In genomic region chr2:146089157-146089692, GRCm38 (mm10) we compare ENCODE assay signal across 19 mouse cellular contexts.
DNase-seq lines count a peak whose midpoint lies in the region; ATAC-seq and TF ChIP-seq lines count a peak whose summit lies in the region.
"Had no signal": no experiment of that assay in that cellular context is flagged by ENCODE, and none has a peak within 500 bp of the region (broad histone marks: within the 10 kb centered on the region; RNA-seq: fewer than 3 reads in every experiment).

No protein-coding gene starts in this region.

- H3K27ac ChIP-seq in forebrain, embryonic 12.5 days, result 0 out of 2 replicates have a peak overlapping the region, but pooled peaks have one; percentile 8
- H3K27ac ChIP-seq in forebrain, postnatal 0 days (ENCODE audit: low read depth, low read length), result no peak overlapping the region
- H3K27ac ChIP-seq in midbrain, embryonic 11.5 days (ENCODE audit: low read depth, low read length), result no peak overlapping the region
- H3K27ac ChIP-seq in midbrain, embryonic 15.5 days, result no peak overlapping the region
- H3K27ac ChIP-seq in intestine, embryonic 16.5 days (ENCODE audit: low read length), result no peak overlapping the region
- H3K27ac ChIP-seq: embryonic facial prominence, embryonic 15.5 days; forebrain, embryonic 13.5 days; heart, embryonic 13.5 days; hindbrain, embryonic 12.5 days; hindbrain, postnatal 0 days had no signal

- no peak overlapping the region for H3K4me3 ChIP-seq in forebrain, embryonic 12.5 days (replicated peaks)
- no peak overlapping the region for H3K4me3 ChIP-seq in forebrain, postnatal 0 days (ENCODE audit: low read depth, low read length)
- no peak overlapping the region for H3K4me3 ChIP-seq in midbrain, embryonic 11.5 days (ENCODE audit: low read depth, low read length)
- H3K4me3 ChIP-seq in midbrain, embryonic 15.5 days, result no peak overlapping the region
- H3K4me3 ChIP-seq in intestine, embryonic 16.5 days (ENCODE audit: low read length), result no peak overlapping the region
- H3K4me3 ChIP-seq: embryonic facial prominence, embryonic 15.5 days; erythroblast, embryonic 14.5 days; forebrain, embryonic 13.5 days; heart, embryonic 13.5 days; hindbrain, embryonic 12.5 days had no signal

- 31% methylated on average over 6 of the region's 6 CpGs for WGBS in forebrain, embryonic 12.5 days
- WGBS in forebrain, postnatal 0 days, result 27% methylated on average over 6 of the region's 6 CpGs
- WGBS in midbrain, embryonic 11.5 days, result 25% methylated on average over 6 of the region's 6 CpGs
- WGBS in midbrain, embryonic 15.5 days, result 15% methylated on average over 6 of the region's 6 CpGs
- 29% methylated on average over 6 of the region's 6 CpGs for WGBS in intestine, embryonic 16.5 days

- peaks cover 20% of the 10 kb centered on the region for H3K4me1 ChIP-seq in forebrain, embryonic 12.5 days
- no peaks in the 10 kb centered on the region for H3K4me1 ChIP-seq in forebrain, postnatal 0 days (ENCODE audit: insufficient read depth)
- peaks cover 7% of the 10 kb centered on the region for H3K4me1 ChIP-seq in midbrain, embryonic 11.5 days (ENCODE audit: control insufficient read depth, insufficient read depth, low read length)
- H3K4me1 ChIP-seq in midbrain, embryonic 15.5 days, result peaks cover 8% of the 10 kb centered on the region
- 0 out of 2 replicates have a peak, but pooled peaks cover 2% of the 10 kb centered on the region for H3K4me1 ChIP-seq in intestine, embryonic 16.5 days (ENCODE audit: control insufficient read depth, insufficient read depth, low read length)
- H3K4me1 ChIP-seq: embryonic facial prominence, embryonic 15.5 days; heart, embryonic 13.5 days had no signal

- no peak overlapping the region for H3K9ac ChIP-seq in forebrain, embryonic 12.5 days
- H3K9ac ChIP-seq in forebrain, postnatal 0 days, result no peak overlapping the region
- H3K9ac ChIP-seq in midbrain, embryonic 11.5 days (ENCODE audit: low read length), result no peak overlapping the region
- H3K9ac ChIP-seq in midbrain, embryonic 15.5 days, result no peak overlapping the region
- H3K9ac ChIP-seq in intestine, embryonic 16.5 days (ENCODE audit: low read depth, low read length), result no peak overlapping the region
- H3K9ac ChIP-seq: embryonic facial prominence, embryonic 15.5 days; forebrain, embryonic 13.5 days; heart, embryonic 13.5 days; hindbrain, embryonic 12.5 days had no signal

- DNase-seq in forebrain, postnatal 0 days, result no peak
- DNase-seq in midbrain, embryonic 11.5 days (ENCODE audit: low spot score, missing footprints), result peak; percentile 85
- no peak for DNase-seq in thymus, postnatal 14 days
- DNase-seq: adrenal gland, adult 2 months; adrenal gland, postnatal 25 days; cerebellum, adult 18-20 months; cerebellum, adult 9-11 months; cerebellum, postnatal 36 days; gastrocnemius, postnatal 14 days; heart, postnatal 36 days had no signal

- ATAC-seq in forebrain, embryonic 12.5 days (ENCODE audit: low FRiP score), result no peak
- no peak for ATAC-seq in forebrain, postnatal 0 days
- no peak for ATAC-seq in midbrain, embryonic 11.5 days (ENCODE audit: low FRiP score)
- ATAC-seq in midbrain, embryonic 15.5 days (replicated peaks), result no peak
- ATAC-seq in intestine, embryonic 16.5 days, result peak; percentile 92
- ATAC-seq: forebrain, embryonic 13.5 days; hindbrain, postnatal 0 days had no signal

- H3K9me3 ChIP-seq in forebrain, embryonic 12.5 days, result no peaks in the 10 kb centered on the region
- H3K9me3 ChIP-seq in forebrain, postnatal 0 days (ENCODE audit: low read length), result no peaks in the 10 kb centered on the region
- H3K9me3 ChIP-seq in midbrain, embryonic 11.5 days (ENCODE audit: control insufficient read depth, low read length), result no peaks in the 10 kb centered on the region
- H3K9me3 ChIP-seq in midbrain, embryonic 15.5 days, result no peaks in the 10 kb centered on the region
- H3K9me3 ChIP-seq in intestine, embryonic 16.5 days (ENCODE audit: control insufficient read depth, low read length), result no peaks in the 10 kb centered on the region
- H3K9me3 ChIP-seq: embryonic facial prominence, embryonic 15.5 days; forebrain, embryonic 13.5 days; heart, embryonic 13.5 days; hindbrain, embryonic 12.5 days had no signal

- no peak for TF ChIP-seq CTCF in forebrain, postnatal 0 days (IDR thresholded peaks at IDR 0.05; ENCODE audit: low read depth)

- no peaks in the 10 kb centered on the region for H3K36me3 ChIP-seq in forebrain, embryonic 12.5 days (replicated peaks)
- H3K36me3 ChIP-seq in forebrain, postnatal 0 days (ENCODE audit: insufficient read depth), result no peaks in the 10 kb centered on the region
- H3K36me3 ChIP-seq in midbrain, embryonic 11.5 days (ENCODE audit: control insufficient read depth, insufficient read depth, low read length), result no peaks in the 10 kb centered on the region
- H3K36me3 ChIP-seq in midbrain, embryonic 15.5 days (replicated peaks), result no peaks in the 10 kb centered on the region
- H3K36me3 ChIP-seq in intestine, embryonic 16.5 days (ENCODE audit: control insufficient read depth, insufficient read depth, low read length), result no peaks in the 10 kb centered on the region
- H3K36me3 ChIP-seq: embryonic facial prominence, embryonic 15.5 days; heart, embryonic 13.5 days; hindbrain, embryonic 12.5 days had no signal

- no peak overlapping the region for H3K4me2 ChIP-seq in forebrain, embryonic 12.5 days
- H3K4me2 ChIP-seq in forebrain, postnatal 0 days (ENCODE audit: low read depth), result no peak overlapping the region
- H3K4me2 ChIP-seq in midbrain, embryonic 11.5 days, result no peak overlapping the region
- H3K4me2 ChIP-seq in midbrain, embryonic 15.5 days, result no peak overlapping the region
- H3K4me2 ChIP-seq in intestine, embryonic 16.5 days (ENCODE audit: low read depth, low read length), result 0 out of 2 replicates have a peak overlapping the region, but pooled peaks have one; percentile 0
- H3K4me2 ChIP-seq: embryonic facial prominence, embryonic 15.5 days; forebrain, embryonic 13.5 days; heart, embryonic 13.5 days; hindbrain, embryonic 12.5 days had no signal

- H3K27me3 ChIP-seq in forebrain, embryonic 12.5 days, result no peaks in the 10 kb centered on the region
- H3K27me3 ChIP-seq in forebrain, postnatal 0 days (ENCODE audit: insufficient read depth, low read length), result no peaks in the 10 kb centered on the region
- no peaks in the 10 kb centered on the region for H3K27me3 ChIP-seq in midbrain, embryonic 11.5 days (ENCODE audit: control insufficient read depth, insufficient read depth, low read length)
- H3K27me3 ChIP-seq in midbrain, embryonic 15.5 days (replicated peaks), result no peaks in the 10 kb centered on the region
- H3K27me3 ChIP-seq in intestine, embryonic 16.5 days (replicated peaks; ENCODE audit: control insufficient read depth, insufficient read depth, low read length), result no peaks in the 10 kb centered on the region
- H3K27me3 ChIP-seq: embryonic facial prominence, embryonic 15.5 days; forebrain, embryonic 13.5 days; heart, embryonic 13.5 days; hindbrain, embryonic 12.5 days had no signal
